Mouse (Mus musculus) liver, embryonic 14.5 days (tissue): ENCODE results near the gene Trmt1. TPM values are rescaled to one million over a fixed set of nuclear protein-coding genes. Genes with fewer than 3 reads are reported as not detected.
A peak's percentile ranks its signal among the peaks of the same experiment; 100 is the strongest.
"Not testable (repeated sequence)": the region's sequence is repeated elsewhere in the genome, so short reads cannot be mapped to it uniquely, and the experiment has no call there.

ENCODE experiments used
- ATAC-seq: fragments of 200-750 bp; cut with Nextera tagmentation; 2 replicates; pipeline ENCODE4 v1.8.0; 2017; ENCODE audit warnings: moderate number of reproducible peaks, mild to moderate bottlenecking, moderate library complexity; ENCODE audit not compliant: insufficient read depth
- DNase-seq, 3 experiments: peaks; one replicate each; pipeline ENCODE4 v3.0.0-alpha.2; 2012 to 2013; ENCODE audit warnings: low read depth in 3 of 3, low spot score in 3 of 3
- H3K27ac ChIP-seq: fragments of 300-500 bp; sonication (generic); 2 replicates; pipeline ENCODE4 v1.5.1; 2014; ENCODE audit warnings: moderate library complexity, mild to moderate bottlenecking, control low read depth, inconsistent platforms
- H3K27me3 ChIP-seq: fragments of 300-500 bp; sonication (generic); 2 replicates; pipeline ENCODE4 v1.6.1; 2014; ENCODE audit warnings: mild to moderate bottlenecking, low read length, moderate library complexity; ENCODE audit not compliant: control insufficient read depth, insufficient read depth
- H3K36me3 ChIP-seq: fragments of 300-500 bp; sonication (generic); replicated peaks from 2 replicates; pipeline ENCODE4 v1.6.1; 2014; ENCODE audit warnings: low read depth; ENCODE audit not compliant: control insufficient read depth, insufficient read depth
- H3K4me1 ChIP-seq, 2 experiments: fragments of 200-500 bp in 1 of 2; fragments of 300-500 bp in 1 of 2; sonication (generic) in 1 of 2; replicated peaks; 2 replicates each; pipeline ENCODE4 v1.6.1; 2012 to 2014; ENCODE audit warnings: antibody characterized with exemption in 1 of 2, inconsistent platforms in 1 of 2, low read length in 1 of 2; ENCODE audit not compliant: control insufficient read depth in 2 of 2, insufficient read depth in 2 of 2
- H3K4me2 ChIP-seq: fragments of 300-500 bp; sonication (generic); 2 replicates; pipeline ENCODE4 v1.6.1; 2014; ENCODE audit warnings: low read depth, mild to moderate bottlenecking, control low read depth, moderate library complexity
- H3K4me3 ChIP-seq, 2 experiments: fragments of 200-500 bp in 1 of 2; fragments of 300-500 bp in 1 of 2; sonication (generic) in 1 of 2; 2 replicates each; pipeline ENCODE4 v1.5.1; 2012 to 2014; ENCODE audit warnings: low read depth in 2 of 2, low read length in 2 of 2, mild to moderate bottlenecking in 2 of 2, control low read depth in 1 of 2, inconsistent platforms in 1 of 2, moderate library complexity in 1 of 2; ENCODE audit not compliant: insufficient read depth in 1 of 2
- H3K9ac ChIP-seq: fragments of 300-500 bp; sonication (generic); replicated peaks from 2 replicates; pipeline ENCODE4 v1.6.1; 2014; ENCODE audit warnings: mild to moderate bottlenecking, control low read depth, moderate library complexity
- H3K9me3 ChIP-seq: fragments of 300-500 bp; sonication (generic); 2 replicates; pipeline ENCODE4 v1.6.1; 2016; ENCODE audit warnings: low read length, mixed read lengths; ENCODE audit not compliant: control insufficient read depth
- CTCF ChIP-seq: IDR thresholded peaks from 2 replicates; pipeline ENCODE4 v1.5.1; 2016; ENCODE audit warnings: antibody characterized with exemption, low read depth, control low read depth
- EP300 ChIP-seq: IDR thresholded peaks from 2 replicates; pipeline ENCODE4 v1.6.1; 2016; ENCODE audit warnings: antibody characterized with exemption, low read depth
- WGBS: fragments of 180-500 bp; shearing (Covaris S2); extraction: QIAGEN DNeasy Blood & Tissue Kit; methylation state at CpG from one replicate; pipeline ENCODE4 v1.1.7; 2014; ENCODE audit not compliant: insufficient replicate concordance; 5-methylcytosine and 5-hydroxymethylcytosine counted together
- polyA plus RNA-seq, 2 experiments: library from polyadenylated mRNA; depleted of rRNA in 1 of 2; stranded (reverse) in 1 of 2; unstranded in 1 of 2; fragments of >200 nt; fragmentation: Nextera tagmentation in 1 of 2; extraction: Ambion mirVana in 1 of 2; gene quantifications; 2 replicates each; pipeline versions ENCODE4 v1.2.1 to v1.2.3; 2012 to 2014

The Trmt1 gene
- polyA plus RNA-seq, 2 experiments, result 27.4 to 37.5 TPM

DNA sequence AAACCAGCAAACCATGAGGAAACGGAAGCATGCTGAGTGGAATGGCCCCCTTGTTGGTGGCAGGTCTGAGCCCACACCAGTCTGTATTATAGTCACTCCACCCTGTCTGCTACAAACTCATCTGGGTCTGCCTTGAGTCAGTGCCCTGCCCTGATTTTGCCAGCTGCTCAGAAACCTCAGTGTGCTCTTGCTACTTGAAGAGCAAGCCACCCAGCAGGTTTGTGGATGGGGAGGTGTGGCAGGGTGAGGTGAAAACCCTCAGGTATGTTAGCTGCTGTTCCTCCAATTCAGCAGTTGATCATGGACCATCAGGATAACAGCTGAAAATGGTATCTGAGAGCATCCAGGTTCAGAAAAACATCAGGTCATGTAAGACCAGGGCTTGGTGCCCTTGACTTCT is 18.0 kb upstream of the Trmt1 start:
- Histone ChIP-seq H3K9ac (no peak overlapping the region), H3K36me3 (peaks cover 4% of the 10 kb centered on the region), H3K4me1 (peaks cover 13 to 16% of the 10 kb centered on the region in 2 experiments), H3K4me2 (no peak overlapping the region), H3K4me3 (no peak overlapping the region), H3K27me3 (no peaks in the 10 kb centered on the region), H3K27ac (no peak overlapping the region), H3K9me3 (no peaks in the 10 kb centered on the region)
- ATAC-seq (no peak), DNase-seq (no peak)
- no peak for TF ChIP-seq EP300
- TF ChIP-seq CTCF, result no peak
- WGBS, result 63% methylated on average over 1 of the region's 1 CpGs

GRCm38 (mm10) chr8:84668731-84669485 is 17.2 kb upstream of the Trmt1 start:
- H3K27ac ChIP-seq, result no peak overlapping the region
- ATAC-seq (no peak), DNase-seq (no peak)
- no peak overlapping the region for H3K4me2 ChIP-seq
- no peaks in the 10 kb centered on the region for H3K27me3 ChIP-seq
- no peaks in the 10 kb centered on the region for H3K9me3 ChIP-seq
- no peak overlapping the region for H3K4me3 ChIP-seq
- TF ChIP-seq EP300, result no peak
- no peak for TF ChIP-seq CTCF
- peaks cover 10% of the 10 kb centered on the region for H3K36me3 ChIP-seq
- WGBS, result 51% methylated on average over 6 of the region's 6 CpGs
- H3K9ac ChIP-seq, result no peak overlapping the region
- H3K4me1 ChIP-seq, result peaks cover 8 to 10% of the 10 kb centered on the region in 2 experiments; a peak in 3 of 4 replicates

DNA sequence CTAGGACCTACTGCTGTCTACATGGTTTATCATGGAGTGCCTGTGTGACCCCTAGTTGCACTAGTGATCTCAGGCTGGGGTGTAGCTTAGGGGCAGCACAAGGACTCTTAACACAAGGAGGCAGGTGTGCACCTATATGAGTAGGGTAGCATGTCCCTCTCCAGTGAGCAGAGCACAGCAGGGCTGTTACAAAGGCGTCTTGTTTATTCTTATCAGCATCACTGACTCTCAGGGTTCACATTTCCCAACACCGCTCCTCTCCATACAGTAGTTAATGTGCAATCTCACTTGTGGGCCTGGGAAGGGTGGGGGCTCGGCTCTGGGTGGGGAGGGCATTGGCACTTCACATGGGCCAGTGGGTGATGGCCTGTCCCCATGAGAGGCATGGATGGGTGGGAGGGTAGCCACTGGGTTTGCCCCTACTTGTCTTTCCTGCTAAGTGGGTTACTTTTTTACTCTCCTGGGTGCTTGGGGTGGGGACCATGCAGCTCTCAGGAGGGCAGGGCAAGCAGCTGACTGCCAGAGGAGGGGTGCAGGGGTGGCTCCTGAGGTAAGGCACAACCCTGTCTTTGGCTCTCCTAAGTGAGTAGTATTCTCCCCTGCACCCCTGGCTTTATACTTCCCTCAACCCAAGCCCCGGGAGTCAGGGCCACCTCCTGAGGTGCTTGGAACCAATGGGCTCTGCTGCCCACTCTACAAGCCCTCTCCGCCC is 15.7 kb upstream of the Trmt1 start:
- H3K27ac ChIP-seq, H3K4me2 ChIP-seq, H3K4me3 ChIP-seq, H3K27me3 ChIP-seq, H3K9ac ChIP-seq, H3K9me3 ChIP-seq, DNase-seq: not testable (repeated sequence)
- peak; percentile 45; the same call in 1 of the 2 replicates for ATAC-seq
- peaks cover 21% of the 10 kb centered on the region for H3K36me3 ChIP-seq
- WGBS, result 58% methylated on average over 5 of the region's 5 CpGs
- peaks cover 7 to 10% of the 10 kb centered on the region in 2 experiments; a peak in 3 of 4 replicates for H3K4me1 ChIP-seq

DNA sequence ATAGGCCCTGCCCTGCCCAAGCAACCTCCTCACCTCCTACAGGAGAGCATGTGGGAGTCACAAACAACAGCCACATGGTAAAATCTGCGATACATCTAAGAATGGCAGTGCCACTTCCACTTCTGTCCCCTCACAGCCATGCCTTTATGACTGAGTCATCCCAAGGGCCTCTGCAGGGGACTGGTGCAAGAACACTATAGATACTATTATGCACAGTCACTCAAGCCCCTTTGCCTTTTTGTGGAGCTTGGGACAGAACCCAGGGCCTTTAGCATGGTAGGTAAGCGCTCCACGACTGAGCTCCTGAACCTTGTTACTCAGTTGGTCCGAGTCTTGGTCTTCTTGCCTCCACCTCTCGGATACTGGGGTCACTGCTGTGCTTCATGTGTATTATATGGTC is 8.8 kb upstream of the Trmt1 start:
- no peak for ATAC-seq
- H3K27me3 ChIP-seq, result no peaks in the 10 kb centered on the region
- H3K9ac ChIP-seq, result no peak overlapping the region
- TF ChIP-seq EP300 (no peak), CTCF (no peak)
- H3K36me3 ChIP-seq, result peaks cover 36% of the 10 kb centered on the region
- no peak overlapping the region for H3K4me2 ChIP-seq
- DNase-seq, result no peak
- H3K27ac ChIP-seq, result no peak overlapping the region
- no peaks in the 10 kb centered on the region for H3K9me3 ChIP-seq
- no peak overlapping the region for H3K4me3 ChIP-seq
- peaks cover 3 to 4% of the 10 kb centered on the region in 2 experiments; a peak in 1 of 4 replicates for H3K4me1 ChIP-seq
- 75% methylated on average over 5 of the region's 5 CpGs for WGBS

DNA sequence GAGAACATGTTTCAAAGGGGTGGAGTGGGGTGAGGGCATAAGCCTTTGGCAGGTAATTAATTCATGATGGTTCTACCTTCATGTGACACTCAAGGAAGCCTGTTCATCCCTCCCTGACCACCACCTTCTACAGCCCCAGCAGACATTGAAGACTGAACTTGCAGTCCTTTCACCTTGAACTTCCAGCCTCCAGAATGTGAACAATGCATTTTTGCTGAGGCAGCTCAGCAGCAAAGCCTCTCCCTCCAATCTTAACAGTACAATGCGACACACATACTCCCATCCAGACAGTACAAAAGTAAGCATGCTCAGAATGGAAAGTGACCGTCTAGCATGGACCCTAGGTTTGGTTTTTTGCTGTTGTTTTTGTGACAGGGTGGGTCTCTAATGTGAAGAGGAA is 4.6 kb upstream of the Trmt1 start:
- H3K9ac ChIP-seq, result no peak overlapping the region
- WGBS, result 77% methylated on average over 2 of the region's 2 CpGs
- H3K36me3 ChIP-seq, result peaks cover 10% of the 10 kb centered on the region; the same call in 1 of the 2 replicates
- ATAC-seq (no peak), DNase-seq (no peak)
- H3K4me1 ChIP-seq, result peaks cover 14 to 19% of the 10 kb centered on the region in 2 experiments
- H3K27me3 ChIP-seq, result no peaks in the 10 kb centered on the region
- H3K27ac ChIP-seq, result no peak overlapping the region
- no peak for TF ChIP-seq EP300
- TF ChIP-seq CTCF, result no peak
- H3K4me3 ChIP-seq, result no peak overlapping the region
- H3K4me2 ChIP-seq, result no peak overlapping the region
- H3K9me3 ChIP-seq, result no peaks in the 10 kb centered on the region
